Mouse (Mus musculus) cortical plate, adult 2 months (tissue): ENCODE results near the gene Zyx.
A peak's percentile ranks its signal among the peaks of the same experiment; 100 is the strongest.

ENCODE experiments used
- CTCF ChIP-seq: fragments of 200-500 bp; IDR thresholded peaks from 2 replicates; pipeline ENCODE4 v1.5.1; 2011; ENCODE audit warnings: mild to moderate bottlenecking, control low read depth, low read length; ENCODE audit not compliant: insufficient read depth; ENCODE audit errors: extremely low read depth
- POLR2A ChIP-seq: fragments of 200-500 bp; IDR thresholded peaks from 2 replicates; pipeline ENCODE4 v1.6.1; 2011; ENCODE audit warnings: mild to moderate bottlenecking, low read length, control low read depth; ENCODE audit not compliant: insufficient read depth; ENCODE audit errors: extremely low read depth

GRCm38 (mm10) chr6:42372816-42373547 lies 23.6 kb downstream of the Zyx start, which contains the start of gene Epha1:
- TF ChIP-seq POLR2A (no peak), CTCF (peak; percentile 42; the same call in 1 of the 2 replicates)
